Mouse (Mus musculus): ENCODE results near the gene Osbpl6. TPM values are rescaled to one million over a fixed set of nuclear protein-coding genes. Genes with fewer than 3 reads are reported as not detected.
A peak's percentile ranks its signal among the peaks of the same experiment; 100 is the strongest.

The Osbpl6 gene
- total and polyA plus RNA-seq, 3 experiments = 0.04 TPM; not detected in 2

DNA sequence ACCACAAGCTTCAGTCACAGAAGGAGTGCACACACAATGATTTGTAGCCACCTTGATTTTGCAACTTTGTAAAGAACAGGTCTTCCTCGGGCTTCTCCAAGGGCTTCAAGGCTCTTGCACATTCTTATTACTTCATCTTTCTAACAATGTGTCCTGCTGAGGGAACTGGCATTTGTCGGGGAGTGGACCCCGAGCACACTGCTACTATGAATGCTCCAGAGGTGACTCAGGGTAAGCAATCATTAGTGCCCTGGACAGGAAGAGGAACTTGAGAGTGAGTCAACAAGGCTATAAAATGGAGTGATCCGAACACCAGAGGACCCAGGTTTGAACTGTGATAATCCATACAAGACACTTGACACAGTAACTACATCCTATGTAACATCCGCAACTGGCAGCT is 213.9 kb downstream of the Osbpl6 start:
- H3K27ac ChIP-seq (ENCODE audit: control insufficient read depth, low read depth, low read length) = no peak overlapping the region
- TF ChIP-seq ZMIZ1 (IDR thresholded peaks at IDR 0.05; ENCODE audit: low read depth, low read length) = no peak
- TF ChIP-seq RAD21 (IDR thresholded peaks at IDR 0.05; ENCODE audit: low read depth, low read length) = no peak
- no peak for TF ChIP-seq CTCF (IDR thresholded peaks at IDR 0.05 in 2 of 3, conservative IDR thresholded peaks at IDR 0.05 in 1 of 3; ENCODE audit: control insufficient read depth in 1 of 3, insufficient read depth in 1 of 3, low read depth in 2 of 3, low read length in 3 of 3, poor library complexity in 1 of 3, severe bottlenecking in 1 of 3)
- no peak for TF ChIP-seq JUND (IDR thresholded peaks at IDR 0.05; ENCODE audit: low read depth, low read length)
- no peak for TF ChIP-seq GATA1 (IDR thresholded peaks at IDR 0.05; ENCODE audit: low read depth, low read length)
- TF ChIP-seq TBP (IDR thresholded peaks at IDR 0.05; ENCODE audit: low read depth, low read length) = no peak
- TF ChIP-seq MYB (IDR thresholded peaks at IDR 0.05; ENCODE audit: low read depth, low read length) = no peak
- TF ChIP-seq POLR2AphosphoS2 (IDR thresholded peaks at IDR 0.05; ENCODE audit: low read length) = no peak
- no peak for TF ChIP-seq ELF1 (IDR thresholded peaks at IDR 0.05; ENCODE audit: low read depth, low read length)
- no peak for TF ChIP-seq SIN3A (IDR thresholded peaks at IDR 0.05; ENCODE audit: low read length)
- TF ChIP-seq ZNF384 (IDR thresholded peaks at IDR 0.05; ENCODE audit: low read depth, low read length) = no peak
- TF ChIP-seq E2F4 (IDR thresholded peaks at IDR 0.05; ENCODE audit: borderline replicate concordance, low read depth, low read length) = no peak
- H3K9ac ChIP-seq (ENCODE audit: control insufficient read depth, low read depth, low read length, poor library complexity, severe bottlenecking) = no peak overlapping the region
- DNase-seq (ENCODE audit: low read depth, low spot score) = peak; percentile 12
- no peaks in the 10 kb centered on the region for H3K9me3 ChIP-seq (replicated peaks; ENCODE audit: insufficient read depth, low read length)
- H3K4me3 ChIP-seq (ENCODE audit: control insufficient read depth in 1 of 2, insufficient read depth in 1 of 2, low read depth in 2 of 2, low read length in 2 of 2) = no peak overlapping the region
- no peaks in the 10 kb centered on the region for H3K79me2 ChIP-seq (ENCODE audit: control insufficient read depth, insufficient read depth, low read length, poor library complexity)
- H3K36me3 ChIP-seq (ENCODE audit: control insufficient read depth in 1 of 2, insufficient read depth in 2 of 2, low read length in 2 of 2) = peaks cover 0 to 3% of the 10 kb centered on the region in 2 experiments; a peak in 2 of 4 replicates
- H3K4me1 ChIP-seq (ENCODE audit: control insufficient read depth in 1 of 2, insufficient read depth in 2 of 2, low read length in 2 of 2) = peaks cover 0 to 4% of the 10 kb centered on the region in 2 experiments; a peak in 1 of 4 replicates
- no peaks in the 10 kb centered on the region for H3K27me3 ChIP-seq (ENCODE audit: control insufficient read depth in 1 of 2, insufficient read depth in 2 of 2, low read length in 2 of 2)

DNA sequence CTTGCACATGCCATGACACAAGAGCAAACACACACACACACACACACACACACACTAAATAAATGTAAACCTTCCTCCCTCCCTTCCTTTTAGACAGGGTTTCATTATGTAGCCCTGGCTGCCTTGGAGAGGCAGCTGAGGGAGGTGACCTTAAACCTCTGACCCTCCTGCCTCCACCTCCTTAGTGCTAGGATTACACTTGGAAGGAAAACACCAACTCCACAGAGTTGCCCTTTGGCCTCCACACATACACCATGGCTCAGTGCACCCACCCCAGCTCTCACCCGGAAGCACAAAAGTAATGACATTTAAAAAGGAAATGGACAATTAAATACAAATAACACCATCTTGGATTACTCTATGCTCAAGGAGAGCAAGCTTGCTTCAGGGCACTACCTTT is 215.4 kb downstream of the Osbpl6 start:
- no peaks in the 10 kb centered on the region; the same call in 1 of the 2 replicates for H3K9me3 ChIP-seq (replicated peaks; ENCODE audit: insufficient read depth, low read length)
- TF ChIP-seq NELFE (IDR thresholded peaks at IDR 0.05; ENCODE audit: low read depth, low read length) (no peak), MAFK (IDR thresholded peaks at IDR 0.05; ENCODE audit: borderline replicate concordance, low read depth, low read length) (no peak), HCFC1 (IDR thresholded peaks at IDR 0.05; ENCODE audit: low read depth, low read length) (no peak), USF1 (IDR thresholded peaks at IDR 0.05; ENCODE audit: low read depth, low read length) (no peak), TCF12 (IDR thresholded peaks at IDR 0.05; ENCODE audit: low read depth, low read length) (no peak), ZNF384 (IDR thresholded peaks at IDR 0.05; ENCODE audit: low read depth, low read length) (no peak)
- no peaks in the 10 kb centered on the region for H3K27me3 ChIP-seq (ENCODE audit: control insufficient read depth in 1 of 2, insufficient read depth in 2 of 2, low read length in 2 of 2)
- peaks cover 0 to 3% of the 10 kb centered on the region in 2 experiments; a peak in 2 of 4 replicates for H3K36me3 ChIP-seq (ENCODE audit: control insufficient read depth in 1 of 2, insufficient read depth in 2 of 2, low read length in 2 of 2)
- H3K79me2 ChIP-seq (ENCODE audit: control insufficient read depth, insufficient read depth, low read length, poor library complexity) = no peaks in the 10 kb centered on the region
- peaks cover 0 to 4% of the 10 kb centered on the region in 2 experiments; a peak in 1 of 4 replicates for H3K4me1 ChIP-seq (ENCODE audit: control insufficient read depth in 1 of 2, insufficient read depth in 2 of 2, low read length in 2 of 2)
- H3K27ac ChIP-seq (ENCODE audit: control insufficient read depth, low read depth, low read length) = no peak overlapping the region
- H3K4me3 ChIP-seq (ENCODE audit: control insufficient read depth in 1 of 2, insufficient read depth in 1 of 2, low read depth in 2 of 2, low read length in 2 of 2) = no peak overlapping the region
- DNase-seq (ENCODE audit: low read depth, low spot score) = no peak
- no peak overlapping the region for H3K9ac ChIP-seq (ENCODE audit: control insufficient read depth, low read depth, low read length, poor library complexity, severe bottlenecking)

Measured in MEL (cell line).